Comparison of ENCODE assay signal across 8 mouse cellular contexts in the genomic region with DNA sequence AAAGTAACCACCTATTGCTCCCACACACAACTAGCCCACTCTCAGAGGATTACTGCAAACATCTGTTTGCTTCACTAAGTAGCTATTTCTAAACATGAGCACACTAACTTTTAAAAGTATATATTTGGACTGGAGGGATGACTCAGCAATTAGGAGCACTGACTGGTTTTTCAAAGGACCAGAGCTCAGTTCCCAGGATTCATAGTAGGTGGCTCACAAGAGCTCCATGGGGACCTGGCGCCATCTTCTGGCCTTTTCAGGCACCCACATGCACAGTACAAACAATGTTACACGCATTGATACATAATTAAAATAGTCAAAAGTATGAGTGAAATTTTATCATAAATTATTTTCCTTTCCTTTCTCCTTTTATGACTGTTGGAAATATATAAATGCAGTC. TPM values are rescaled to one million over a fixed set of nuclear protein-coding genes. Genes with fewer than 3 reads are reported as not detected.
DNase-seq lines count a peak whose midpoint lies in the region; ATAC-seq and TF ChIP-seq lines count a peak whose summit lies in the region.

No protein-coding gene starts in this region.

- H3K4me3 ChIP-seq in gastrocnemius, adult 2 months: no peak overlapping the region
- H3K4me3 ChIP-seq in heart, embryonic 11.5 days (ENCODE audit: low read depth, low read length): no peak overlapping the region

- H3K9ac ChIP-seq in heart, embryonic 11.5 days (ENCODE audit: low read depth, low read length): no peak overlapping the region

- no peaks in the 10 kb centered on the region for H3K4me1 ChIP-seq in heart, embryonic 11.5 days (ENCODE audit: control insufficient read depth, insufficient read depth, low read length)

- no peaks in the 10 kb centered on the region for H3K27me3 ChIP-seq in heart, embryonic 11.5 days (ENCODE audit: control insufficient read depth, insufficient read depth, low read length)

- no peak overlapping the region for H3K27ac ChIP-seq in gastrocnemius, adult 2 months
- no peak overlapping the region for H3K27ac ChIP-seq in heart, embryonic 11.5 days (ENCODE audit: low read depth, low read length)

- no peaks in the 10 kb centered on the region for H3K9me3 ChIP-seq in heart, embryonic 11.5 days (replicated peaks; ENCODE audit: control insufficient read depth, low read length)

- no peaks in the 10 kb centered on the region for H3K36me3 ChIP-seq in heart, embryonic 11.5 days (ENCODE audit: control insufficient read depth, insufficient read depth, low read length)

- TF ChIP-seq CTCF in gastrocnemius, adult 2 months (IDR thresholded peaks at IDR 0.05): peak; percentile 71

- 19% methylated on average over 2 of the region's 2 CpGs for WGBS in large intestine, adult 2 months
- 25% methylated on average over 2 of the region's 2 CpGs for WGBS in heart, embryonic 11.5 days (ENCODE audit: insufficient replicate concordance)

- intact Hi-C loops in gastrocnemius, adult 2 months (cut with DNase I): no loop called here

- DNase-seq in gastrocnemius, adult 2 months: no peak
- no peak for DNase-seq in gastrocnemius, postnatal 25 days
- peak; percentile 46 to 52 for DNase-seq in B cell, adult 2 months
- peak; percentile 61 for DNase-seq in adrenal gland, postnatal 14 days
- DNase-seq in large intestine, adult 2 months (ENCODE audit: low read depth, low spot score): peak; percentile 16
- peak; percentile 69 for DNase-seq in thymus, postnatal 4 days

- no peak overlapping the region for H3K4me2 ChIP-seq in heart, embryonic 11.5 days

- no peak for ATAC-seq in erythroid progenitor cell, adult 5-6 weeks (replicated peaks; ENCODE audit: low FRiP score, poor library complexity, severe bottlenecking)
- no peak for ATAC-seq in heart, embryonic 11.5 days (replicated peaks; ENCODE audit: insufficient number of reproducible peaks, low FRiP score, low TSS enrichment)

RNA-seq across cellular contexts. Expression of a gene that starts 46.8 kb away (rescaled TPM):
- 1 to 10 TPM; 3.0 to 4.2 TPM for total RNA-seq in gastrocnemius, adult 2 months (2021)
- 1 to 10 TPM; 4.4 to 4.8 TPM for total RNA-seq in gastrocnemius, postnatal 25 days (2021)
- 21.1 and 24.1 TPM in 2 replicates for total RNA-seq in adrenal gland, postnatal 14 days (2021)
- 7.6 and 9.6 TPM in 2 replicates for polyA plus RNA-seq in large intestine, adult 2 months (2012; rRNA removed)
- 34.8 and 56.6 TPM in 2 replicates for total RNA-seq in erythroid progenitor cell, adult 5-6 weeks (2015; ENCODE audit: low replicate concordance)
- 37.2 and 37.9 TPM in 2 replicates for total RNA-seq in erythroid progenitor cell, adult 5-6 weeks (2017; ENCODE audit: low replicate concordance)
- 44.5 and 45.4 TPM in 2 replicates for polyA plus RNA-seq in heart, embryonic 11.5 days (2014; fragmentation: Nextera tagmentation; extraction: Ambion mirVana)

RNA-seq across cellular contexts. Expression of a gene that starts 46.9 kb away (rescaled TPM):
- 10 to 100 TPM in 1 of 2 experiments, 1 to 10 TPM in 1; 7.4 to 12.6 TPM for total RNA-seq in gastrocnemius, adult 2 months (2021)
- 10 to 100 TPM; 11.3 to 11.5 TPM for total RNA-seq in gastrocnemius, postnatal 25 days (2021)
- 75.9 and 79.9 TPM in 2 replicates for total RNA-seq in adrenal gland, postnatal 14 days (2021)
- polyA plus RNA-seq in large intestine, adult 2 months (2012; rRNA removed): 24.2 and 28.6 TPM in 2 replicates
- 94.3 and 94.8 TPM in 2 replicates for total RNA-seq in erythroid progenitor cell, adult 5-6 weeks (2015; ENCODE audit: low replicate concordance)
- total RNA-seq in erythroid progenitor cell, adult 5-6 weeks (2017; ENCODE audit: low replicate concordance): 88.7 and 102 TPM in 2 replicates
- polyA plus RNA-seq in heart, embryonic 11.5 days (2014; fragmentation: Nextera tagmentation; extraction: Ambion mirVana): 42.2 and 49.5 TPM in 2 replicates

RNA-seq across cellular contexts. Expression of a gene that starts 59.3 kb away (rescaled TPM):
- not detected for total RNA-seq in gastrocnemius, adult 2 months (2021)
- not detected for total RNA-seq in gastrocnemius, postnatal 25 days (2021)
- total RNA-seq in adrenal gland, postnatal 14 days (2021): 0.30 and 0.98 TPM in 2 replicates
- 0.88 and 4.0 TPM in 2 replicates for polyA plus RNA-seq in large intestine, adult 2 months (2012; rRNA removed)
- total RNA-seq in erythroid progenitor cell, adult 5-6 weeks (2015; ENCODE audit: low replicate concordance): not detected in 2 replicates
- total RNA-seq in erythroid progenitor cell, adult 5-6 weeks (2017; ENCODE audit: low replicate concordance): 0.39 TPM in 1 of 2 replicates, not detected in the other
- polyA plus RNA-seq in heart, embryonic 11.5 days (2014; fragmentation: Nextera tagmentation; extraction: Ambion mirVana): 0.21 and 0.38 TPM in 2 replicates

Comparison
In these comparisons a context has a peak if more than half of its experiments do, and no peak if none do; other contexts are left out.
1. DNase-seq: peak in B cell, adult 2 months (2 of 2), adrenal gland, postnatal 14 days (single experiment), large intestine, adult 2 months (single experiment) and thymus, postnatal 4 days (single experiment); none in gastrocnemius, adult 2 months (single experiment) and gastrocnemius, postnatal 25 days (single experiment).